Mouse (Mus musculus): ENCODE measurements around the gene Soat2.
A peak's percentile ranks its signal among the peaks of the same experiment; 100 is the strongest.

Soat2 gene

GRCm38 (mm10) chr15:102191699-102192098 is 41.4 kb downstream of the Soat2 start:
- no peak for DNase-seq (ENCODE audit: low spot score in 2 of 2)

GRCm38 (mm10) chr15:102192271-102192812 is 42.0 kb downstream of the Soat2 start:
- no peak for DNase-seq (ENCODE audit: low spot score in 2 of 2)

DNA sequence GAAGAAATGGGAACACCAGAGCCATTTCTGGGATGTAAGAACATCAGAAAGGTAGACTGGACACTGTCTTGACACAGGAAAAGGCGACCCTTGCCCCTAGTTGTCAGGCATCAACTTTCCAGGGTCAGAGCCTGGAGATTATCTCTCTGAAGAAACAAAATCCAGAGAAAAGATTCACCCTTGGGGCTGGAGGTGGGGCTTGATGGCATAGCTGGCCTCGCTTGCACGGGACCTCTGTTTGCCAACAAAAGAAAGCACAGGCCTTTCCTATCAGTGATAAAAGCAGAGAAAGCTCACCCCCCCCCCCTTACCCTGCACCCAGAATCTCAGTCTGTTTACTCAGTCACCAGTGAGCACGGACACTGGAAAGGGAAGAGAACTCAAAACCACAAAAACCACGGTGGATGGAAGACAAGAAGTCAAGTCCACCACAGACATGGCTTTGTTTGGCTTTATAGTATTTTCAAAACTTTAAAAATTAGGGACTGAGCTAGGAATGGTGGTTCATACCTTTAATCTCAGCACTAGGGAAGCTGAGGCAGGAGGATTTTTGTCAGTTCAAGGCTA is 42.6 kb downstream of the Soat2 start:
- DNase-seq (ENCODE audit: low spot score in 2 of 2), result no peak

GRCm38 (mm10) chr15:102193652-102194051 is 43.3 kb downstream of the Soat2 start:
- no peak for DNase-seq (ENCODE audit: low spot score in 2 of 2)

- no peak for DNase-seq (ENCODE audit: low spot score in 2 of 2)
Observed at GRCm38 (mm10) chr15:102194439-102194838, 44.1 kb downstream of the Soat2 start.

GRCm38 (mm10) chr15:102195373-102195772 is 45.0 kb downstream of the Soat2 start:
- no peak for DNase-seq (ENCODE audit: low spot score in 2 of 2)

DNA sequence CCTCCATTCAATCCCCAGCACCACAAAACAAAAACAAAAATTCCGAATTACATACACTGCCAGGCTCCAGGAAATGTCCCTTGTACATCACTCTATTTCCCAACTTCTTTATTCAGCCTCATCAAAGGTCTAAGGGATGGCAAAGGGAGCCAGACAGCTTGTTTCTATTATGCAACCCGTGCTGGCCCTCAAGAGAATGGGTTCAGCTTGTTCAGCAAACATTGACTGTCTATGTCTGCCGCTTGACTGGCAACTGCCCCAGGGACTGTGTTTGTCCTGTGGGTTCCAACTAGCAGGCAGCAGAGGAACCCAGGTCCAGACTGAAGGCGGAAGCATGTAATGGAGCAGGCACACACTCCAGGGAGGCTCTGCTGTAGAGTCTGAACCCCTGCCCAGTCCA is 48.5 kb downstream of the Soat2 start:
- DNase-seq (ENCODE audit: low spot score in 2 of 2), result no peak

DNA sequence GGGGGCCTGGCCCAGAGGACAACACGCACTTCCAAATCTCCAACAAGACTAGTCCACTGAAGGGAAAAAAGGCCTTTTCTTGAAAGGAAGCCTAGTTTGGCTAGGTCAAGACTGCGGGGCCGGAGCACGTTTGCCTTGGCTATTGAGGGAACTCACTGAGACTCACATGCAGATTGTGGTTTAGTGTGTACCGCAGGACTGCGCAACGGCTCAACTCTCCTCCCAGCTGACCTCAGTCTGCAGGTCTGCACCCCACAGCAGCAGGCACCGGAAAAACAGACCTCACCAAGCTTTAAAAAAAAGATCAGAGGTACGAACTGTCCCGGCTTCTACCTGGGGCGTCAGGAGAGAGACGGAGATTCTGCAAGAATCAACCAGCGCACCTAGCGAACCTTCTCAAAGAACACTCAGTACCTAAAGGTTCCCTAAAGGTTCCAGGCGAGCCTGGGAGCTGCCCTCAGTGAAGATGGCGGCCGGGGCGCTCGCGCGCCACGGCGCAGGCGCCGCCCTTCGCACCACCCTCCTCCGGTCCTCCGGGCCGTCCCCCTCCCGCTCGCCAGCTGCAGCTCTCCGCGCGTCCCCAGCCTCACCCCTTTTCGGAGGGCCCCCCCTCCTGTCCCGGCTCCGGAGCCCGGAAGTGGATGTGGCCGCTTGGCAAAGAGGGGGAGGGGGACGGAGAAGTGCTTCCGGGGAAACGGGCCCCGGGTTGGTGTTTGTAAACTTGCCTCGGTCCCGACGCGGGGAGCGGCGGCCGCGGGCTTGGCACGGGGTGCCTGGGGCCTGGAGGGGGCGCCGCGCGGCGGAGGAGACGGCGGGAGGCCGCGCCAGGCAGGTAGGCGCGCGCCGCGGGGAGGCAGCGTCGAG is 52.9 kb downstream of the Soat2 start, which contains the start of gene Zfp740:
Gene Zfp740 (plus strand): TSS at position 279 of the 864 bp plus-strand sequence.
- DNase-seq (ENCODE audit: low spot score in 2 of 2), result peak; percentile 97

GRCm38 (mm10) chr15:102203835-102204381 is 53.6 kb downstream of the Soat2 start:
- DNase-seq (ENCODE audit: low spot score in 2 of 2), result peak; percentile 66 to 70

GRCm38 (mm10) chr15:102204674-102205505 is 54.6 kb downstream of the Soat2 start, which contains the start of gene Csad:
Gene Csad (minus strand): TSS chr15:102204724.
- DNase-seq (ENCODE audit: low spot score in 2 of 2), result no peak

DNA sequence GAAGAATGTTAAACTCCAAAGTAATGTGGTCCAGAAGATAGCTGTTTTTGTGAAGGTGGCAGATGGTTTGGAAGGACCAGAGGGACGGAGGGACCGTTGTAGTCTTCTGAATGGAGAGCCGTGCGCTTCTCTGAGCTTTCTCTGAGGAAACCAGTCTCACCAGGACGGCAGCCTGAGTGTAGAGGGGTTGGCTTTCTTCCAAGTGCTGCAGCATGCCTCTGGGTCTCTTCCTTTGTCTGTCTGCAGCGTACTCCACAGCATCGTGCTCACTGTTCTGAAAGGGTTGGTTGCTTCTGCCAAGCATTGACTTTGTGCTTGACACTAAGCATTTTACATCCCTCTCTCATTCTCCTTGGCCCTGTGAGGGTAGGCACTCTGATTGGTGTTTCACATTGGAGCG is 55.5 kb downstream of the Soat2 start:
- no peak for DNase-seq (ENCODE audit: low spot score in 2 of 2)

DNA sequence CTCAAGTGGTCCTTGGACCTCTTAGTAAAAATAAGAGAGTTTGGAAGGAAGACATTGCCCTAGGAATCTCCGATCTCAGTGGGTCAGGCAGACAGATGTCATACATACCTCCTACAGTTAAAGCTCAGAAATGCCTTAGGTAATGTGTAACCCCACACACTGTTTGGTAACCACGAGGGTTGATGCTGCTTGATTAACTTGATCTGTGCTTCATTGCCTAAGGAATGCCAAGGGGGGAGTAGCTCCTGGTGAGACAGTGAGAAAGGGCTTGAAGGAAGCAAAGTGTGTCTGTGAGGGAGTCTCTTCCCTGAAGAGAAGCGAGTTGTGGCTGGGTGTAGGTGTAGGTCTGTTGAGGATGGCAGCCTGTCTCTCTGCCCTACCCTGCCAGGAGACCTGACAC is 57.0 kb downstream of the Soat2 start:
- no peak for DNase-seq (ENCODE audit: low spot score in 2 of 2)

GRCm38 (mm10) chr15:102208092-102208561 is 57.8 kb downstream of the Soat2 start:
- no peak for DNase-seq (ENCODE audit: low spot score in 2 of 2)

GRCm38 (mm10) chr15:102209114-102209513 is 58.8 kb downstream of the Soat2 start:
- DNase-seq (ENCODE audit: low spot score in 2 of 2), result no peak

- no peak for DNase-seq (ENCODE audit: low spot score in 2 of 2)
Observed at GRCm38 (mm10) chr15:102210816-102211215, 60.5 kb downstream of the Soat2 start.

DNA sequence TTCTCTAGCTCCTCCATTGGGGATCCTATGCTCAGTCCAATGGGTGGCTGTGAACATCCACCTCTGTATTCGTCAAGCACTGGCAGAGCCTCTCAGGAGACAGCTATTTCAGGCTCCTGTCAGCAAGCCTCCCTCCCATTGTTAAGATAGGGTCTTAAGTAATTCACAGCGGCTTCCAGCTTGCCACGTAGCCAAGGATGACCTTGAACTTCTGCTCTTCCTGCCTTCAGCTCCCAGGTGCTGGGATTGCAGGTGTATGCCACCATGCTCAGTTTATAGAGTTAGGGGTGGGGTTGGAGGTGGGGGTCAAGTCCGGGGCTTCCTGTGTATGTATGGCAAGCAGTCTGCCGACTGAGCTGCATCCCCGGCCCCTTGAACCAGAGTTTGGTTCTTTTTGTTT is 61.6 kb downstream of the Soat2 start:
- no peak for DNase-seq (ENCODE audit: low spot score in 2 of 2)
